Mouse (Mus musculus) adipocyte (in vitro differentiated cells): ENCODE data around the gene Chst2.

Experiments
- DNase-seq: peaks from one replicate; pipeline ENCODE4 v3.0.0-alpha.2; 2016; ENCODE audit warnings: low spot score

Chst2 gene

GRCm38 (mm10) chr9:95353829-95354391, 52.6 kb downstream of the Chst2 start:
- DNase-seq, result no peak

- DNase-seq, result no peak
These were observed 54.6 kb downstream of the Chst2 start for GRCm38 (mm10) chr9:95351968-95352367.

DNA sequence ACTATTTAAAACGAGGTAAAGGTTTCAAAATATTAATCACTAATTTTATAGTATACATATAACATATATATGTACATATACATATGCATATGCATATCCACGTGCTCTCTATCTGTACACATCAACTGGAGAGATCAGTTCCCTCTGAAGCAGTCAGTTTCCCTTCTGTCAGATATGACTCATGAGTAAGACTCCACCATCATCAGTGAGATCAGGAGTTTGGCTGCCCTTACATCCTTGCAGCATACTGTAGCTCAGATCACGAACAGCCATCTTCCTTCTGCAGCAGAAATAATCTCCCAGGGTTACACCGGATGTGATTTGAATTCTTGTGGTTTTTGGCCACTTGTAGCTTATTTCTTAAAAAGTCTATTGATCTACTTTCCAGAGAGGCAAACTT, 56.0 kb downstream of the Chst2 start:
- DNase-seq, result no peak
